Mouse (Mus musculus): ENCODE measurements around the gene Apobec1. TPM values are rescaled to one million over a fixed set of nuclear protein-coding genes. Genes with fewer than 3 reads are reported as not detected.
"Not testable (repeated sequence)": the region's sequence is repeated elsewhere in the genome, so short reads cannot be mapped to it uniquely, and the experiment has no call there.

The Apobec1 gene
- total and polyA plus RNA-seq, 3 experiments, result 39.6 to 42.6 (median 41.9) TPM

GRCm38 (mm10) chr6:122579086-122579485, 23.2 kb downstream of the Apobec1 start:
- in situ Hi-C loops (cut with MboI; ENCODE audit: low pct_ligation_motif_present, low pct_unique_long_range_greater_than_20kb, low sequenced_read_pairs), result no loop called here
- H3K9me3 ChIP-seq (replicated peaks; ENCODE audit: low read length), result peaks cover 4% of the 10 kb centered on the region

GRCm38 (mm10) chr6:122577030-122577429, 25.2 kb downstream of the Apobec1 start:
- H3K27me3 ChIP-seq (replicated peaks), result no peaks in the 10 kb centered on the region
- dilution Hi-C loops (cut with MboI; ENCODE audit: extremely low pct_ligation_motif_present, extremely low pct_unique_long_range_greater_than_20kb, low sequenced_read_pairs) (no loop called here), in situ Hi-C loops (cut with MboI; ENCODE audit: low pct_ligation_motif_present, low pct_unique_long_range_greater_than_20kb, low sequenced_read_pairs) (no loop called here)
- H3K27ac ChIP-seq (ENCODE audit: insufficient read depth, low read depth), result no peak overlapping the region
- TF ChIP-seq ETS1 (conservative IDR thresholded peaks at IDR 0.05; ENCODE audit: low read depth, low read length) (no peak), MAZ (IDR thresholded peaks at IDR 0.05; ENCODE audit: low read depth, low read length) (no peak), BHLHE40 (IDR thresholded peaks at IDR 0.05; ENCODE audit: low read depth, low read length) (no peak)
- no peak overlapping the region for H3K4me3 ChIP-seq (replicated peaks in 1 of 3; ENCODE audit: low read depth in 2 of 3, low read length in 2 of 3, poor library complexity in 1 of 3)
- no peaks in the 10 kb centered on the region for H3K9me3 ChIP-seq (replicated peaks; ENCODE audit: low read length)
- H3K36me3 ChIP-seq (replicated peaks in 1 of 2; ENCODE audit: control insufficient read depth in 1 of 2, insufficient read depth in 1 of 2, low read length in 1 of 2), result peaks cover 29 to 53% of the 10 kb centered on the region in 2 experiments
- H3K4me2 ChIP-seq (ENCODE audit: insufficient read depth, low read depth, poor library complexity, severe bottlenecking), result no peak overlapping the region
- DNase-seq (ENCODE audit: extremely low read depth), result no peak
- no peaks in the 10 kb centered on the region for H3K79me2 ChIP-seq (replicated peaks; ENCODE audit: control insufficient read depth, extremely low read depth, insufficient read depth, poor library complexity, severe bottlenecking)
- H3K9ac ChIP-seq (ENCODE audit: insufficient read depth, low read depth), result no peak overlapping the region
- peaks cover 0 to 16% of the 10 kb centered on the region in 2 experiments; a peak in 2 of 4 replicates for H3K4me1 ChIP-seq (ENCODE audit: control insufficient read depth in 1 of 2, insufficient read depth in 2 of 2)

More at GRCm38 (mm10) chr6:122579086-122579485, 23.2 kb downstream of the Apobec1 start:
- Histone ChIP-seq H3K36me3 (replicated peaks in 1 of 2; ENCODE audit: control insufficient read depth in 1 of 2, insufficient read depth in 1 of 2, low read length in 1 of 2) (peaks cover 37 to 71% of the 10 kb centered on the region in 2 experiments), H3K4me2 (ENCODE audit: insufficient read depth, low read depth, poor library complexity, severe bottlenecking) (no peak overlapping the region), H3K79me2 (replicated peaks; ENCODE audit: control insufficient read depth, extremely low read depth, insufficient read depth, poor library complexity, severe bottlenecking) (no peaks in the 10 kb centered on the region), H3K4me3 (replicated peaks in 1 of 3; ENCODE audit: low read depth in 2 of 3, low read length in 2 of 3, poor library complexity in 1 of 3) (no peak overlapping the region), H3K4me1 (ENCODE audit: control insufficient read depth in 1 of 2, insufficient read depth in 2 of 2) (peaks cover 0 to 7% of the 10 kb centered on the region in 2 experiments; a peak in 2 of 4 replicates), H3K27me3 (replicated peaks) (no peaks in the 10 kb centered on the region), H3K9ac (ENCODE audit: insufficient read depth, low read depth) (no peak overlapping the region), H3K27ac (ENCODE audit: insufficient read depth, low read depth) (no peak overlapping the region)
- TF ChIP-seq MYC (IDR thresholded peaks at IDR 0.05; ENCODE audit: low read depth, low read length) (no peak), RAD21 (IDR thresholded peaks at IDR 0.05; ENCODE audit: low read depth, low read length) (no peak), TCF12 (IDR thresholded peaks at IDR 0.05; ENCODE audit: low read depth, low read length) (no peak), SMC3 (IDR thresholded peaks at IDR 0.05; ENCODE audit: low read depth, low read length) (no peak), JUND (conservative IDR thresholded peaks at IDR 0.05; ENCODE audit: low read depth, low read length) (no peak)
- no peak for DNase-seq (ENCODE audit: extremely low read depth)
- dilution Hi-C loops (cut with MboI; ENCODE audit: extremely low pct_ligation_motif_present, extremely low pct_unique_long_range_greater_than_20kb, low sequenced_read_pairs), result no loop called here

- H3K9me3 ChIP-seq (replicated peaks; ENCODE audit: low read length); H3K9ac ChIP-seq (ENCODE audit: insufficient read depth, low read depth); in situ Hi-C loops (cut with MboI; ENCODE audit: low pct_ligation_motif_present, low pct_unique_long_range_greater_than_20kb, low sequenced_read_pairs); DNase-seq (ENCODE audit: extremely low read depth); H3K27me3 ChIP-seq (replicated peaks); H3K4me3 ChIP-seq (replicated peaks in 1 of 3; ENCODE audit: low read depth in 2 of 3, low read length in 2 of 3, poor library complexity in 1 of 3); H3K4me2 ChIP-seq (ENCODE audit: insufficient read depth, low read depth, poor library complexity, severe bottlenecking); H3K27ac ChIP-seq (ENCODE audit: insufficient read depth, low read depth); dilution Hi-C loops (cut with MboI; ENCODE audit: extremely low pct_ligation_motif_present, extremely low pct_unique_long_range_greater_than_20kb, low sequenced_read_pairs); H3K79me2 ChIP-seq (replicated peaks; ENCODE audit: control insufficient read depth, extremely low read depth, insufficient read depth, poor library complexity, severe bottlenecking): not testable (repeated sequence)
- peaks cover 13 to 35% of the 10 kb centered on the region in 2 experiments for H3K36me3 ChIP-seq (replicated peaks in 1 of 2; ENCODE audit: control insufficient read depth in 1 of 2, insufficient read depth in 1 of 2, low read length in 1 of 2)
- H3K4me1 ChIP-seq (ENCODE audit: control insufficient read depth in 1 of 2, insufficient read depth in 2 of 2), result peaks cover 7 to 36% of the 10 kb centered on the region in 2 experiments; a peak in 3 of 4 replicates
Observed at GRCm38 (mm10) chr6:122575037-122575436, 27.2 kb downstream of the Apobec1 start.

All from CH12.LX (cell line).